Mouse (Mus musculus) cerebellum, adult 9-10 months (tissue): ENCODE measurements around the gene Ccp110.
A peak's percentile ranks its signal among the peaks of the same experiment; 100 is the strongest.

Experiments used
- DNase-seq: peaks from one replicate; pipeline ENCODE4 v3.0.0; 2022

The Ccp110 gene

GRCm38 (mm10) chr7:118712228-118713173 is at the start of gene Ccp110:
Gene Ccp110, plus strand, starts transcription at chr7:118712552.
- peak; percentile 96 for DNase-seq

GRCm38 (mm10) chr7:118667773-118668172 is 44.6 kb upstream of the Ccp110 start:
- no peak for DNase-seq

GRCm38 (mm10) chr7:118670142-118670541 is 42.2 kb upstream of the Ccp110 start:
- no peak for DNase-seq

- no peak for DNase-seq
Measured at GRCm38 (mm10) chr7:118676826-118677225, 35.5 kb upstream of the Ccp110 start.

GRCm38 (mm10) chr7:118688199-118688598 is 24.2 kb upstream of the Ccp110 start:
- peak; percentile 87 for DNase-seq

- DNase-seq: peak; percentile 58
Measured at GRCm38 (mm10) chr7:118689088-118689487, 23.3 kb upstream of the Ccp110 start.

- no peak for DNase-seq
Measured at GRCm38 (mm10) chr7:118691287-118691686, 21.1 kb upstream of the Ccp110 start.

GRCm38 (mm10) chr7:118696146-118696545 is 16.2 kb upstream of the Ccp110 start:
- DNase-seq: no peak

GRCm38 (mm10) chr7:118697168-118697567 is 15.2 kb upstream of the Ccp110 start:
- DNase-seq: peak; percentile 3

GRCm38 (mm10) chr7:118698882-118699281 is 13.5 kb upstream of the Ccp110 start:
- DNase-seq: no peak

- no peak for DNase-seq
Measured at GRCm38 (mm10) chr7:118703144-118703561, 9.2 kb upstream of the Ccp110 start.

GRCm38 (mm10) chr7:118704001-118704850 is 8.1 kb upstream of the Ccp110 start:
- DNase-seq: peak; percentile 51

GRCm38 (mm10) chr7:118705101-118705961 is 7.0 kb upstream of the Ccp110 start, which contains the start of gene Gde1:
Gene Gde1, minus strand, starts transcription at chr7:118705778.
- DNase-seq: peak; percentile 93

GRCm38 (mm10) chr7:118706051-118706450 is 6.3 kb upstream of the Ccp110 start:
- DNase-seq: no peak

- peak; percentile 41 for DNase-seq
Measured at GRCm38 (mm10) chr7:118706488-118706887, 5.9 kb upstream of the Ccp110 start.

- DNase-seq: peak; percentile 33
Measured at GRCm38 (mm10) chr7:118707216-118707615, 5.1 kb upstream of the Ccp110 start.

GRCm38 (mm10) chr7:118708002-118708401 is 4.3 kb upstream of the Ccp110 start:
- peak; percentile 35 for DNase-seq

GRCm38 (mm10) chr7:118710776-118711175 is 1.6 kb upstream of the Ccp110 start:
- DNase-seq: no peak

GRCm38 (mm10) chr7:118714873-118715272 is 2.5 kb downstream of the Ccp110 start:
- no peak for DNase-seq

- DNase-seq: no peak
Measured at GRCm38 (mm10) chr7:118718066-118718465, 5.7 kb downstream of the Ccp110 start.

GRCm38 (mm10) chr7:118723927-118724326 is 11.6 kb downstream of the Ccp110 start:
- no peak for DNase-seq

GRCm38 (mm10) chr7:118725459-118725858 is 13.1 kb downstream of the Ccp110 start:
- DNase-seq: no peak
